Mouse (Mus musculus): Measurements from ENCODE around the gene Adig.

Adig gene

DNA sequence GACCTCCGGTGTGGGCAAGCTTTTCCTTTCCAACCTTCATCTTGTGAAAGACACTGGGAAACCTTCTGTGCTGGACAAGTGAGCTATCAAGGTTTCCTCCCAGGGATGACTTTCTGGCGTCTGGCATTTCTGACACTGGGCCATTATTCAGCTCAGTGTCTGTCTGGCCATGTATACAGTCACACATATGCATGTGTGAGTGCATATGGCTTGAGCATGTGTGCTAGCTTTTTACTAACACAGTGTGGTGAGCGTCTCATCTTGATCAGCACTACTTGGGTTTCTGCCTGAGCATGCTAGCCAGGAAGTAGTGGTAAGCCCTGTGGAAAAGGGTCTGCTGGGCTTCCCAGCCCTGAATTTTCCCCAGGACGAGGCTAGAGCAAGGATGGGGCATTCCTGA, 38.9 kb downstream of the Adig start:
- no peak for DNase-seq (ENCODE audit: low spot score in 2 of 2)

DNA sequence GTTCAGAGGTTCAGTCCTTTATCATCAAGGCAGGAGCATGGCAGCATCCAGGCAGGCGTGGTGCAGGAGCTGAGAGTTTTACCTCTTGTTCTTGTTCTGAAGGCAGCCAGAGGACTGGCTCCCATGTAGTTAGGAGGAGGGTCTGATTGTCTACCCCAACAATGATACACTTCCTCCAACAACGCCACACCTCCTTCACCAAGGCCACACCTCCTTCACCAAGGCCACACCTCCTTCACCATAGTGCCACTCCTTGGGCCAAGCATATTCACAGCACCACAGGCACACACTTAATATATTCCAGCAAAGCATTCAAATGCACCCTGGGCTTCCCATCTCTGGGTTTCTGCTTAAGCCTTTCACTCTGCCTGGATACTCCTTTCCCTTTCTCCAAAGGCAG, 42.9 kb downstream of the Adig start:
- DNase-seq (ENCODE audit: low spot score in 2 of 2), result no peak

DNA sequence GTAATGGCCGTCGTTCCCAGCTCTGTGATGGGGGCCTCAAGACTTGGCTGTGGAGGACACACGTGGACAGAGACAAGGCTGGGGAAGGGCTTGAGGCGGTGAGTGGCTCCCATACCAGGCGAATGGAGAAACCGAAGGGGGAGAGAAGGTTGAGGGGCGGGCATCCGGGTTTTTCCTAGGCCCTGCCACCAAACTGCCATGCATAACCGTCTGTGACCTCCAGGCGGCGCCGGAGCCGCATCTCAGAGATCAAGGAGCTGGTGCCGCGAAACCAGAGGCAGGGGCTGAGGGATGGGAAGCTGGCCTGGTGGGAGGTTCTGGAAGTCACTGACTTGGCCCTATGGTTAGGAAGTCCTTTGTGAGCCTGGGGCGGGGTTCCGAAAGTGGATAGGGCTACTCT, 44.3 kb downstream of the Adig start:
- peak; percentile 54 to 82 for DNase-seq (ENCODE audit: low spot score in 2 of 2)

DNA sequence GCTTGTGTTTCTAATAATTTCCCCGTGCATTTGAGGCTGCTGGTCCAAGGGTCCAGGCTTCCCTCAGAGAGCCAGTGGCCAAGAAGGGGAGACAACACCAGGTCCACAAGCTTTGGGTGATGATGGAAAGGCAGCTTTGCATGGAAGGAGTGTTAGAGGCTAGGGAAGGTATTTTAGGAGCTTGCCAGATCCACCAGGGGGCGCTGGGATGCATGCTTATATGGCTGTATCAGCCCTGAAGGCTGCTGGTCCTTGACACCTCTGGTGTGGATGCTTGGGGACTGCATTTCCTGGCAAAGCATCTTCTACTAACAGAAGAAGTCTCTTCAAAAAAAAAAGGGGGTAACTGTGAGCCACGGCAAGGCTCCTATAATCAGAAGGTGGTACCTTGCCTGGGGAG, 47.7 kb downstream of the Adig start:
- peak; percentile 42 to 79 for DNase-seq (ENCODE audit: low spot score in 2 of 2)

DNA sequence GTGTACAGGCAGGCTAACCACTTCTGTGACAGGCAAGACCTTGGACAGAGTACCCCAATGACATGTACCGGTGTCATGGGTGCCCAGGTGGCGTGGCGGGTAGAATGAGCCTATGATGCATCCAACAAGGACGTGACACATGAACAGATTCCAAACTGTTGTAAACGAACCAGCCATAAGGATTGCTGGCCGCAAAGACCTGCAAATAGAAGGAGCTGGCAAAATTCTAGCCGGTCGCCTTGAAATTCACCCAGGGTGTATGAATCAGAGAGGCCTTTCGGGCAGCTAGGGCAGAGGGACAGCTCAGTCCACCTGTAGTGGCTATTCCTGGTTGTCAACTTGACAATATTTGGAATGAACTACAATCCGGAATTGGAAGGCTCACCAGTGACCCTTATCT, 52.0 kb downstream of the Adig start:
- DNase-seq (ENCODE audit: low spot score in 2 of 2), result no peak

DNA sequence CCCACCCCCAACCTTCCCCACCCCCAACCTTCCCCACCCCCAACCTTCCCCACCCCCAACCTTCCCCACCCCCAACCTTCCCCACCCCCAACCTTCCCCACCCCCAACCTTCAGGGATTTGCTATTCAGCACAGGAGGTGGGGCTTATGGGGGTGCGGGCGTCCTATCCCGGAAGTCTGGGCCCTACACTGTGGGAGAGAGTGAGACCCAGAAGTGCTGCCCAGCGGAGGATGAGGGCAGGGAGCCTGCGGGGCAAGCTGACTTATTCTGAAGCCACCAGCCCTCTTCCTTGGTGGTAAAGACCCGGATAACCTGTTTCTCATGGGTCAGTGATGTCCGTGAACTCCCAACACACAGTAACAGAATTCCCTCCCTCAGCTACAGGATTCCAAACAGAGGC, 52.8 kb downstream of the Adig start:
- DNase-seq (ENCODE audit: low spot score in 2 of 2), result no peak

DNA sequence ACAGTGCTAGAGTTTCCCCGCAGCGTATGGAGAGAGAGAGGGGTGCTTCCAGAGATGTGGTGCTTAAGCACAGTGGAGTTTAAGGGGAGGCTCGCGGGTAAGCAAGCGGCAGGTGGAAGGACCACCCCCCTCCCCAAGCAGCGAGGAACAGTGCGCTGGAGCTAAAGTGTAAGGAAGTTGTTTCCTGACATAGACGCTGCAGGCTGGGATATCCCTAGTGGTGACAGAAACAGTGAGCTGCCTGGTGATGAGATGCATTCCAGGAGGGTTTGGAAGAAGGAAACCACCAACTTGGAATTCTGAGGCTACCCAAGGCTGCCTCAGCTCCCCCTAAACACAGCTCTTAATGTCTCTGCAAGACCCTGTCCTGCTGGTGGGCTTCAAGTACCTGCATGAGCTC, 53.4 kb downstream of the Adig start:
- no peak for DNase-seq (ENCODE audit: low spot score in 2 of 2)

DNA sequence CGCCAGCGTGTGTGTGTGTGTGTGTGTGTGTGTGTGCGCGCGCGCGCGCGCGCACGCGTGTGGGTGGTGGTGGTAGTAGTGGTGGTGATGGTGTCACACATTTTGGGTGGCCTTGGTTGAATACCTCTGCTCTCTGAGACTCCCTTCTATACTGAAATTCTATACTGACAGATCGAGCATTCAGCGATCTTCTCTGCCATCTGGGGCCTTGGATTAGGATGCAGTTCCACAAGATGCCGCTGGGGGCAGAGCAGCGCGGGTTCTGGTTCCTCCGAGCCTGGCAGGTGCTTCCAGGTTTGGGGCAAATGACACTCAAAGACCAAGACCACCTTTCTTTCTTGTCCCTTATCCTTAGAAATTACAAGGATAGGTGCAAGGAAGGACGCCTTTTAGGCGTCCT, 53.8 kb downstream of the Adig start:
- DNase-seq (ENCODE audit: low spot score in 2 of 2), result peak in 1 of 2 experiments; percentile 71

DNA sequence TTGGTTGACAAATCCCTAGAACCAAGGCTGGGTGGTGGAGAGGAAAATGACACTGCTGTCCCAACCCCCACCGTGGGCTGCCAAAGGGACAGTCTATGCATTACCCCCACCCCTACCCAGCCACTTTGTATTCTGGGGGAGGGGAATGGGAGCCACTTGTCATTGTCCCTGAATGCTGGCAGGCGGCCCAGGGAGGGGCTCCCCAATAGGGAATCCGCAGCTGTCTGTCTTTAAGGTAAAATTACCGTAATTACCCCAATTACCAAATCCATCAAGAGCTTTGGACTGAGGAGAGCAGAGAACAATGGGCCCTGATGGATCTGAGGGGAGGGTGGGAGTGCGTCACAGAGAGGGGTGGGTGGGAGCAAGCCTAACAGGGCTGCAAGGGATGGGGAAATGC, 54.3 kb downstream of the Adig start:
- DNase-seq (ENCODE audit: low spot score in 2 of 2), result no peak
